Mouse (Mus musculus): ENCODE measurements at regions not wholly inside any gene's neighbourhood (a gene's known extent, or its start where the extent isn't known, plus 50 kb on each side); places are given as distances from the start of the nearest gene placed in this dataset.

DNA sequence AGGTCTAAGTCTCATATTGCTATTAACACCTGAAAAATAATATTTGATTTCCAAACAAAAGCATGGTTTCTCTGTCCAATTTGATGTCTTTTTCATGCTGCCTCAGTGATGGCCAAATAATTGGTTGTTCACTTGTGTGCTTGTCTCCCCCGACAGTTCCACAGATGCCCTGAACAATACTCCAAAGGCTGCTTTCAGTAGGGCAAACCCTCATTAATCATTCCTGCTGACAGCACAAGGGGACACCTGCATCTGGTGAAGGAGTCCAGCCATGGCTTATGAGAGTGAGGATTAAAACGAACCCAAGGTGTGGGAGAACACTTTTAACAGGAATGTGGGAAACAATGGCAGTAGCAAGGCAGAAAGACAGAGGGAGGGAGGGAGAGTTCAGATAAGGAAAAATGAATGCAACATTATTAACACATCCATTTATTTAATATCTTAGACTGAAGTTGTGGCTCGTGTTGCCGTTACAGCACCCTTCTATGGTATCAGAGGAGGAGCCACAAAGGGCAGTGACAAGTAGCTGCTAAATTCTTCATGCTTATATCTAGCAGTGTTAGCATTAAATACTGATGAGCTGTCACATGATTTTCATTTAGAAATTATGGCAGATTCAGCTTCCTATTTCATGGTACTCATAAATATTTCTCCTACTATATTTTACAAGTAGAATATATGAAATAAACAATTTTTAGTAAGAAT, 501.8 kb upstream of the Mms22l start:
- no peak for DNase-seq (ENCODE audit: low spot score in 2 of 2)

DNA sequence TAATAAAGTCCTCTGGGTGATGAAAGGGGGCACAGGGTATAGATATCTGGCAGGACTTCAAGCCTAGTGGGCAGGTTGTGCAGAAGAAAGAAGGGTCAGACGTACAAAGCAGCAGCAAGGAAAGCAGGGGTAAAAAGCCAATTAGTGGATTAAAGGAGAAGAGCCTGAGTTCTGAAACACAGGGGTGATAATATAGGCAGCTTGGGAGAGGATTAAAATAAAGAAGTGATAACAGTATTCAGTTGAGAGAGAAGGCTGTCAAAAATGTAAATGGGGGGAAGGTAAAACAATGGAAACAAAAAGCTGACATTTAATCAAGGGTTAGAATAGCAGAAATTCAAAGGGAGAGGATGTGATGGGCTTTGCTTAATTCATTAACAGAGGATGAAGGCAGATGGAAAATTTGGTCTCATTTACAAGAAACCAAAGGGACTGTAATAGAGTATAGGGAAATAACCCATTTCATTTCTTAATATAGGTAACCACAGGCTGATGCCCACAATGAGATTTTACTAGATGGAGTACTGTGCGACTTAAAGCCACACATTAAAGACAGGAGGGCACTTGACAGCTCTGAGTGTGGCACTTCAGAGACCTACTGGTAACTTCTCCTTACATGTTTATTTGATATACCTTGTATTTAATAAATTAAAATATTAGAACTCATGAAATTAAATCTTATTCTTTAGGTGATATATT, 489.8 kb upstream of the Mms22l start:
- no peak for DNase-seq (ENCODE audit: low spot score in 2 of 2)

DNA sequence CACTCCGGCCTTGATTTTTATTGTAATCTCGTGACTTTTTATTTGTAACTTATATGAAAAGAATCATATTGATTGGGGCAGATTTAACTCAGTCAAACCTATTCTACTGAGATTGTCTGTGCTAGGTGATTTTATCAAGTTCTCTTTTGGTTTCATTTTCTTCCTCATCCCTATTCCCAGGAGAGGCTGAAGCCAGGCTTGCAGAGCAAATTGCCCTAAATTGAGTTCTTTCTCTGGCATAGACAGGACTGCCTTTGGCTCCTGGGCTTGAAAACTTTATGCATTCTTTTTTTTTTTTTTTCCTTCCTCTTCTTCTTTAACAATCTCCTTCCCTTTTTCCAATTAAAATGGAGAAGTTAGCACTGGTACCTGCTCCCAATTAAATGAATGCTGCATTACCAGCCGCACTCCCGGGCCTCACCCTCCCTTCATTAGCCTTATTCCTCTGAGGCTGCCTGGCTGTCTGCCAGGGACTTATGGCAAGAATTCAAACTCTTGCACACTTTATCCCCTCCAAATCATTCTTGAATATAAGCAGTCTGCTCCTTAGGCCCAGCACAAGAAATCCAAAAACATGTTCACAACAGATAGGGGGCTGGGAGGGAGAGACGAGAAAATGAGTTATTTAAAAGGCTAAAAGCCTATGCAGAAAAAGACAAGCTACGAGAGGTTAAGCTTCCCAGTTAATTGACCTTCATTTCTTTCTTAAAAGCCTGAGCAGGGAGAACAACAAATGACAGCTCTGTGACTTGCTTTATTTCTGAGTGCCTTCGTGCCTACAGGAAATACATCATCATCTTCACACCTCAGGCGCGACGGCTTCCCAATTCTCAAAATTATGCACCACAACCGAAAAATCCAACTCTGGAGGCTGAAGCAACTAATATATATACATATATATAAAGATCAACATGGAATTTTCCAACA, 476.8 kb upstream of the Mms22l start:
- peak in 1 of 2 experiments; percentile 1 for DNase-seq (ENCODE audit: low spot score in 2 of 2)
